Mouse (Mus musculus): ENCODE measurements around the gene Gm17693. TPM values are rescaled to one million over a fixed set of nuclear protein-coding genes. Genes with fewer than 3 reads are reported as not detected.
"Not testable (repeated sequence)": the region's sequence is repeated elsewhere in the genome, so short reads cannot be mapped to it uniquely, and the experiment has no call there.

Gm17693 gene
- not detected in 2 replicates for polyA plus RNA-seq (2015; fragmentation: Nextera tagmentation; extraction: Ambion mirVana)

DNA sequence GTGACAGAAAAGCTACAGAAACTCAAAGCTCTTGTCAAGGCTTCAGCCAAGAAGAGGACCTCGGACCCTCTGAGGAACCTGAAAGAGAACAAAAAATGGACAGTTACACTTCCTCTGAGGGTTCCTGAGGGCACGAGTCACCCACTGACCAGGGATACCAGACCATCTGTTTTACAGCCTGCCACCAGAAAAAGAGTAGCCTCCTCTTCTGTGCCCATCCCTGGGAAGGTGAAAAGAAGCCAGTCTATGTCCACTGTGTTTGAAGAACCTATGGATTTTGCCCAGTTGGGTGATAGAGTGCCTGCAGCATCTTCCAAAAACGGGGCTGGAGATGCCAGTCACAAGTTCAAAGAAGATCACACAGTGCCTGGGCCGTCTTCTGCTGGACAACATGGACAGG, at the start of gene Gm17693:
Gene Gm17693, plus strand, starts transcription at position 301 of the 400 bp plus-strand sequence.
- not testable (repeated sequence) for H3K27me3 ChIP-seq (replicated peaks); H3K9ac ChIP-seq (replicated peaks); H3K4me2 ChIP-seq; H3K4me3 ChIP-seq (replicated peaks); H3K36me3 ChIP-seq; H3K4me1 ChIP-seq; H3K9me3 ChIP-seq (replicated peaks); H3K27ac ChIP-seq (replicated peaks); ATAC-seq (ENCODE audit: low FRiP score)
- no CpG with 5 or more reads among the region's 4 CpGs for WGBS
